Mouse (Mus musculus) intestine, embryonic 15.5 days (tissue): ENCODE data around the gene Adamts12. TPM values are rescaled to one million over a fixed set of nuclear protein-coding genes. Genes with fewer than 3 reads are reported as not detected.

ENCODE experiments used
- ATAC-seq: fragments of 200-750 bp; cut with Nextera tagmentation; 2 replicates; pipeline ENCODE4 v1.8.0; 2017; ENCODE audit warnings: moderate TSS enrichment, moderate library complexity
- H3K27ac ChIP-seq: fragments of 300-500 bp; sonication (generic); 2 replicates; pipeline ENCODE4 v1.5.1; 2015; ENCODE audit warnings: mild to moderate bottlenecking, inconsistent platforms
- H3K27me3 ChIP-seq: fragments of 300-500 bp; sonication (generic); replicated peaks from 2 replicates; pipeline ENCODE4 v1.6.1; 2015; ENCODE audit warnings: inconsistent platforms
- H3K36me3 ChIP-seq: fragments of 300-500 bp; sonication (generic); 2 replicates; pipeline ENCODE4 v1.6.1; 2015; ENCODE audit warnings: inconsistent platforms
- H3K4me1 ChIP-seq: fragments of 300-500 bp; sonication (generic); replicated peaks from 2 replicates; pipeline ENCODE4 v1.6.1; 2015; ENCODE audit warnings: inconsistent platforms
- H3K4me2 ChIP-seq: fragments of 300-500 bp; sonication (generic); replicated peaks from 2 replicates; pipeline ENCODE4 v1.6.1; 2015; ENCODE audit warnings: mild to moderate bottlenecking, inconsistent platforms
- H3K4me3 ChIP-seq: fragments of 300-500 bp; sonication (generic); replicated peaks from 2 replicates; pipeline ENCODE4 v1.5.1; 2015; ENCODE audit warnings: inconsistent platforms
- H3K9ac ChIP-seq: fragments of 300-500 bp; sonication (generic); 2 replicates; pipeline ENCODE4 v1.6.1; 2015; ENCODE audit warnings: inconsistent platforms
- H3K9me3 ChIP-seq: fragments of 300-500 bp; sonication (generic); 2 replicates; pipeline ENCODE4 v1.6.1; 2016; ENCODE audit warnings: inconsistent platforms
- WGBS: fragments of 180-500 bp; shearing (Covaris S2); methylation state at CpG from one replicate; pipeline ENCODE4 v1.1.7; 2015; 5-methylcytosine and 5-hydroxymethylcytosine counted together
- polyA plus RNA-seq: library from polyadenylated mRNA; unstranded; fragments of >200 nt; fragmentation: Nextera tagmentation; extraction: Ambion mirVana; gene quantifications from 2 replicates; pipeline ENCODE4 v1.2.1, GENCODE M21; 2015

The Adamts12 gene
- polyA plus RNA-seq, result 1.9 and 2.2 TPM in 2 replicates

DNA sequence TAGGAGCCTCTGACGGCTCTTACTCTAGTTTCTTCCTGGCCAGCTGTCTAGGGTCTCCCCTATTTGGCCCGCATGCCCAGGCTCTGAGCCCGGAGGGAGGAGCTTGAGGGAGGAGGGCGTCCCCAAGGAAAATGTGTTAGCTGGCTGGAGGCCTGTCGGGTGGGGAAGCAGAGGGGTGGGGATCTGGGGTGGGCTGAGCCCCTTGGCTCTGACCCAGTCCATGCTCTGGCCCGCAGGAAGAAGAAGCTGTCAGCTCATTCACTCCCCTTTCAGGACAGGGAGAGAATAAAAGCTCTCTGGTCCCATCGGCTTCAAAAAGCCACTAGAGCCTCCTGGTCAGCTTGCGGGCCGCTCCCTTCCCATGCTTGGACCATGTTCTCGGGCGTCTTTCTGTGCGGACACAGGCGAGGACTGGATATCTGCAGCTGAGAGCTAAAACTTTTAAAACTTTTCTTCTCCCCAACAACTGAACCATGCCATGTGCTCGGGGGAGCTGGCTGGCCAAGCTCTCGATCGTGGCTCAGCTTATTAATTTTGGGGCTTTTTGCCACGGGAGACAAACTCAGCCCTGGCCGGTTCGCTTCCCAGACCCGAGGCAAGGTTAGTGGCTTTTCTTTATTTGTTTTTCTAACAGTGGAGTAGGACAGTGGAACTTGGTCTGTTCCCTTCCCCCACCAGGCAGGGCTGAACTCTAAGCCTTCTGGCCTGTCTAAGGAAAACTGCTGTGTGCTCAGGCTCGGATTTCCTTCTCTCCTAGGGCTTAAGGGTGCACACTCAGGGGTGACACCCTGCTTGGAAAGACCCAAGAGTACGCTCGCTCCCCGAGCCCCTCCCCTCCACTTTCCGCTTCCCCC, at the start of gene Adamts12:
TSS of gene Adamts12 (plus strand) at position 233 of the 854 bp plus-strand sequence.
- H3K36me3 ChIP-seq, result no peaks in the 10 kb centered on the region
- WGBS, result 3% methylated on average over 25 of the region's 25 CpGs
- peak within 1 kb of the TSS; percentile 85 for H3K27ac ChIP-seq
- H3K4me3 ChIP-seq, result peak within 1 kb of the TSS; percentile 39
- no peaks in the 10 kb centered on the region for H3K9me3 ChIP-seq
- peak within 1 kb of the TSS; percentile 50 for H3K9ac ChIP-seq
- peak; percentile 92 for ATAC-seq
- peaks cover 6% of the 10 kb centered on the region; the same call in 1 of the 2 replicates for H3K4me1 ChIP-seq
- no peaks in the 10 kb centered on the region for H3K27me3 ChIP-seq
- H3K4me2 ChIP-seq, result peak within 1 kb of the TSS; percentile 74

GRCm38 (mm10) chr15:11014931-11015330, 49.7 kb upstream of the Adamts12 start:
- WGBS, result 74% methylated on average over 2 of the region's 2 CpGs
- no peak for ATAC-seq

GRCm38 (mm10) chr15:11026801-11027561, 37.6 kb upstream of the Adamts12 start:
- WGBS, result 55% methylated on average over 4 of the region's 4 CpGs
- H3K4me1 ChIP-seq, result no peaks in the 10 kb centered on the region
- no peak overlapping the region for H3K9ac ChIP-seq
- H3K27me3 ChIP-seq, result no peaks in the 10 kb centered on the region
- no peaks in the 10 kb centered on the region for H3K9me3 ChIP-seq
- H3K4me2 ChIP-seq, result no peak overlapping the region
- H3K4me3 ChIP-seq, result no peak overlapping the region
- no peaks in the 10 kb centered on the region for H3K36me3 ChIP-seq
- 0 out of 2 replicates have a peak overlapping the region, but pooled peaks have one; percentile 4 for H3K27ac ChIP-seq
- peak; percentile 83 for ATAC-seq

More at GRCm38 (mm10) chr15:11014931-11015330, 49.7 kb upstream of the Adamts12 start:
- Histone ChIP-seq H3K4me1 (no peaks in the 10 kb centered on the region), H3K9ac (no peak overlapping the region), H3K27me3 (no peaks in the 10 kb centered on the region), H3K4me3 (no peak overlapping the region), H3K4me2 (no peak overlapping the region), H3K27ac (no peak overlapping the region), H3K36me3 (no peaks in the 10 kb centered on the region), H3K9me3 (no peaks in the 10 kb centered on the region)

GRCm38 (mm10) chr15:11030188-11030587, 34.4 kb upstream of the Adamts12 start:
- Histone ChIP-seq H3K36me3 (no peaks in the 10 kb centered on the region), H3K9ac (no peak overlapping the region), H3K9me3 (no peaks in the 10 kb centered on the region), H3K4me2 (no peak overlapping the region), H3K27ac (no peak overlapping the region), H3K4me3 (no peak overlapping the region), H3K4me1 (no peaks in the 10 kb centered on the region), H3K27me3 (peaks cover 10% of the 10 kb centered on the region)
- no peak for ATAC-seq
- 91% methylated on average over 3 of the region's 3 CpGs for WGBS

- WGBS, result 4% methylated on average over 34 of the region's 34 CpGs
- H3K27ac ChIP-seq, result no peak overlapping the region
- peaks cover 41% of the 10 kb centered on the region for H3K27me3 ChIP-seq
- H3K36me3 ChIP-seq, result no peaks in the 10 kb centered on the region
- no peak for ATAC-seq
- no peak overlapping the region for H3K9ac ChIP-seq
- H3K4me3 ChIP-seq, result peak overlapping the region; percentile 34
- H3K4me1 ChIP-seq, result peaks cover 18% of the 10 kb centered on the region
- peak overlapping the region; percentile 69 for H3K4me2 ChIP-seq
- no peaks in the 10 kb centered on the region for H3K9me3 ChIP-seq
These were observed 28.6 kb upstream of the Adamts12 start for GRCm38 (mm10) chr15:11035947-11036474.

GRCm38 (mm10) chr15:11036535-11037375, 27.8 kb upstream of the Adamts12 start:
- peak overlapping the region; percentile 69 for H3K4me2 ChIP-seq
- no peaks in the 10 kb centered on the region for H3K36me3 ChIP-seq
- ATAC-seq, result peak; percentile 52; the same call in 1 of the 2 replicates
- no peak overlapping the region for H3K27ac ChIP-seq
- H3K27me3 ChIP-seq, result peaks cover 41% of the 10 kb centered on the region
- peak overlapping the region; percentile 34 for H3K4me3 ChIP-seq
- H3K4me1 ChIP-seq, result peaks cover 18% of the 10 kb centered on the region
- 0 out of 2 replicates have a peak overlapping the region, but pooled peaks have one; percentile 1 for H3K9ac ChIP-seq
- no peaks in the 10 kb centered on the region for H3K9me3 ChIP-seq
- 2% methylated on average over 49 of the region's 49 CpGs for WGBS

GRCm38 (mm10) chr15:11037376-11037695, 27.3 kb upstream of the Adamts12 start:
- WGBS, result 5% methylated on average over 8 of the region's 8 CpGs
- peak overlapping the region; percentile 34 for H3K4me3 ChIP-seq
- no peak overlapping the region for H3K9ac ChIP-seq
- H3K36me3 ChIP-seq, result no peaks in the 10 kb centered on the region
- H3K27me3 ChIP-seq, result peaks cover 41% of the 10 kb centered on the region
- no peaks in the 10 kb centered on the region for H3K9me3 ChIP-seq
- peak overlapping the region; percentile 69 for H3K4me2 ChIP-seq
- H3K27ac ChIP-seq, result no peak overlapping the region
- no peak for ATAC-seq
- H3K4me1 ChIP-seq, result peaks cover 18% of the 10 kb centered on the region

GRCm38 (mm10) chr15:11037711-11038110, 26.9 kb upstream of the Adamts12 start, which contains the start of gene Rxfp3:
Gene Rxfp3 (minus strand): TSS chr15:11037991.
- H3K9ac ChIP-seq, result 0 out of 2 replicates have a peak within 1 kb of the TSS, but pooled peaks have one; percentile 1
- H3K4me3 ChIP-seq, result peak within 1 kb of the TSS; percentile 34
- no peaks in the 10 kb centered on the region for H3K36me3 ChIP-seq
- no peak for ATAC-seq
- peaks cover 41% of the 10 kb centered on the region for H3K27me3 ChIP-seq
- H3K4me1 ChIP-seq, result peaks cover 18% of the 10 kb centered on the region
- H3K4me2 ChIP-seq, result peak within 1 kb of the TSS; percentile 69
- WGBS, result 3% methylated on average over 16 of the region's 16 CpGs
- no peak within 1 kb of the TSS for H3K27ac ChIP-seq
- no peaks in the 10 kb centered on the region for H3K9me3 ChIP-seq

DNA sequence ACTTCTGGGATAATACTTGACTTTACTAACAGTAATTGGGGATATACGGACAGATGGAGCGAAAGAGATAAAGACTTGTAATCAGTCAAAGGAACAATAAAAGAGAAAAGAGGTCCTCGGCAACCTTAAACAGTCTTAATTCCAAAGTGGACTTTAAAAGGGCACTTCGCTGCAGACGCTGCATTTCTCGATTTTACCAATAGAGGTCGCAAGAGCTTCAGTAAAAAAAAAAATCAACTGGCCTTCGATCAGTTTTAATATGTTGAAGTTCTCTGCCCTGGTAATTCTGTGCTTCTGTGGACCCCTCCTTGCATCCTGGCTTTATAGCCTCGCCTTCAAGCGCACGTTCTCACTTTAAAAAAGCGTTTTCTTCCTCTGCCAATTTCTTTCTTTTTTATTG, 26.1 kb upstream of the Adamts12 start:
- peaks cover 18% of the 10 kb centered on the region for H3K4me1 ChIP-seq
- WGBS, result 2% methylated on average over 12 of the region's 12 CpGs
- no peak overlapping the region for H3K4me3 ChIP-seq
- H3K9ac ChIP-seq, result no peak overlapping the region
- ATAC-seq, result no peak
- H3K9me3 ChIP-seq, result no peaks in the 10 kb centered on the region
- H3K27me3 ChIP-seq, result peaks cover 41% of the 10 kb centered on the region
- H3K36me3 ChIP-seq, result no peaks in the 10 kb centered on the region
- no peak overlapping the region for H3K4me2 ChIP-seq
- H3K27ac ChIP-seq, result no peak overlapping the region

DNA sequence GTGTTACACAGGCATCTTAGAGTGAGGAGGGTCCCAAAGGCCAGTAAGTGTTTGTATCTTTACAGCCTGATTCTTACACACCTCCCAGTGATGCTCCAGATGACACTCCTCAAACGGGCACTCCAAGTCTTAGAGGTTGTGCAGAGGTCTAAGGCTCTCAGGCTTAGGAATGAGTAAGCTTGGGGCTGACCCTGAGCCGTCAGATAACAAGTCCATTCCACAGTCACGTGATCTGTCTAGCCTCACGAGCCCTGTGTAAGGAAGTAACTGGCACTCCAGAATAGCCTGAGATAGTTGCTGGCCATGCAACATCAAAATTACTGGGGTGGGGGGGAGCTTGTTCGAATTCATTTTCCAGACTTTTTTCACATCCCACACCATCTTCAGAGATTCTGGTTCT, 24.5 kb upstream of the Adamts12 start:
- Histone ChIP-seq H3K4me1 (peaks cover 18% of the 10 kb centered on the region), H3K4me2 (no peak overlapping the region), H3K27ac (no peak overlapping the region), H3K9me3 (no peaks in the 10 kb centered on the region), H3K4me3 (no peak overlapping the region), H3K36me3 (no peaks in the 10 kb centered on the region), H3K27me3 (peaks cover 33% of the 10 kb centered on the region), H3K9ac (no peak overlapping the region)
- WGBS, result 39% methylated on average over 5 of the region's 5 CpGs
- ATAC-seq, result no peak

- H3K27ac ChIP-seq, result no peak overlapping the region
- no peaks in the 10 kb centered on the region for H3K36me3 ChIP-seq
- peaks cover 14% of the 10 kb centered on the region for H3K4me1 ChIP-seq
- H3K27me3 ChIP-seq, result peaks cover 21% of the 10 kb centered on the region
- H3K9ac ChIP-seq, result no peak overlapping the region
- no peak for ATAC-seq
- H3K4me2 ChIP-seq, result no peak overlapping the region
- 87% methylated on average over 2 of the region's 2 CpGs for WGBS
- H3K9me3 ChIP-seq, result no peaks in the 10 kb centered on the region
- H3K4me3 ChIP-seq, result no peak overlapping the region
These were observed 23.4 kb upstream of the Adamts12 start for GRCm38 (mm10) chr15:11041229-11041628.
